Comparison of ENCODE assay signal across 8 mouse cellular contexts in genomic region chr9:108782836-108783547, GRCm38 (mm10). TPM values are rescaled to one million over a fixed set of nuclear protein-coding genes. Genes with fewer than 3 reads are reported as not detected.
DNase-seq lines count a peak whose midpoint lies in the region; ATAC-seq and TF ChIP-seq lines count a peak whose summit lies in the region.

No protein-coding gene starts in this region.

- ATAC-seq in embryonic facial prominence, embryonic 15.5 days (ENCODE audit: insufficient number of reproducible peaks, low FRiP score, low TSS enrichment, low read depth) = no peak
- ATAC-seq in intestine, postnatal 0 days = no peak

- no peaks in the 10 kb centered on the region for H3K27me3 ChIP-seq in embryonic facial prominence, embryonic 15.5 days
- no peaks in the 10 kb centered on the region for H3K27me3 ChIP-seq in intestine, postnatal 0 days (replicated peaks; ENCODE audit: control insufficient read depth, insufficient read depth, low read length)

- peak overlapping the region; percentile 63 for H3K4me2 ChIP-seq in embryonic facial prominence, embryonic 15.5 days (replicated peaks)
- H3K4me2 ChIP-seq in intestine, postnatal 0 days (replicated peaks; ENCODE audit: low read depth) = peak overlapping the region; percentile 63

- peak overlapping the region; percentile 51 for H3K4me3 ChIP-seq in lung, adult 2 months (replicated peaks; ENCODE audit: extremely low read depth, low read depth, low read length)
- peak overlapping the region; percentile 89 for H3K4me3 ChIP-seq in embryonic facial prominence, embryonic 15.5 days (replicated peaks)
- peak overlapping the region; percentile 74 for H3K4me3 ChIP-seq in intestine, postnatal 0 days (ENCODE audit: low read depth, low read length)
- H3K4me3 ChIP-seq in olfactory bulb, adult 2 months (ENCODE audit: insufficient read depth, low read depth, low read length) = peak overlapping the region; percentile 100

- no peaks in the 10 kb centered on the region for H3K9me3 ChIP-seq in embryonic facial prominence, embryonic 15.5 days (replicated peaks)
- H3K9me3 ChIP-seq in intestine, postnatal 0 days (ENCODE audit: control insufficient read depth) = no peaks in the 10 kb centered on the region

- H3K4me1 ChIP-seq in lung, adult 2 months (ENCODE audit: control insufficient read depth, insufficient read depth, low read length) = peaks cover 19% of the 10 kb centered on the region
- H3K4me1 ChIP-seq in embryonic facial prominence, embryonic 15.5 days = peaks cover 34% of the 10 kb centered on the region
- H3K4me1 ChIP-seq in intestine, postnatal 0 days (replicated peaks; ENCODE audit: control insufficient read depth, insufficient read depth, low read length) = peaks cover 8% of the 10 kb centered on the region; the same call in 1 of the 2 replicates
- H3K4me1 ChIP-seq in olfactory bulb, adult 2 months (ENCODE audit: control insufficient read depth, insufficient read depth, low read length) = peaks cover 14% of the 10 kb centered on the region

- no peak for DNase-seq in lung, adult 2 months
- DNase-seq in lung, postnatal 10 days = no peak
- DNase-seq in right cerebral cortex, postnatal 10 days (ENCODE audit: low spot score in 2 of 2) = no peak
- DNase-seq in spleen, adult 18-20 months = no peak
- no peak for DNase-seq in adrenal gland, adult 8-10 months

- peak overlapping the region; percentile 84 for H3K27ac ChIP-seq in embryonic facial prominence, embryonic 15.5 days (replicated peaks)
- H3K27ac ChIP-seq in intestine, postnatal 0 days (ENCODE audit: low read depth, low read length) = 0 out of 2 replicates have a peak overlapping the region, but pooled peaks have one; percentile 91
- peak overlapping the region; percentile 36 for H3K27ac ChIP-seq in olfactory bulb, adult 2 months (ENCODE audit: insufficient read depth, low read depth, low read length)

- no peak for TF ChIP-seq CTCF in lung, adult 2 months (IDR thresholded peaks at IDR 0.05; ENCODE audit: insufficient read depth, low read length)
- no peak for TF ChIP-seq CTCF in intestine, postnatal 0 days (IDR thresholded peaks at IDR 0.05; ENCODE audit: low read depth)
- TF ChIP-seq CTCF in olfactory bulb, adult 2 months (IDR thresholded peaks at IDR 0.05; ENCODE audit: insufficient read depth, low read depth, low read length) = no peak

- peak overlapping the region; percentile 88 for H3K9ac ChIP-seq in embryonic facial prominence, embryonic 15.5 days
- no peak overlapping the region for H3K9ac ChIP-seq in intestine, postnatal 0 days (ENCODE audit: low read depth, low read length)

- no peak for TF ChIP-seq POLR2A in lung, adult 2 months (IDR thresholded peaks at IDR 0.05; ENCODE audit: borderline replicate concordance, extremely low read depth, low read depth, low read length)
- TF ChIP-seq POLR2A in olfactory bulb, adult 2 months (IDR thresholded peaks at IDR 0.05; ENCODE audit: insufficient read depth, low read depth, low read length) = no peak

- WGBS in lung, adult 2 months = 27% methylated on average over 9 of the region's 9 CpGs
- WGBS in embryonic facial prominence, embryonic 15.5 days = 28% methylated on average over 9 of the region's 9 CpGs
- WGBS in intestine, postnatal 0 days = 24% methylated on average over 9 of the region's 9 CpGs
- 22% methylated on average over 9 of the region's 9 CpGs for WGBS in olfactory bulb, adult 2 months

- H3K36me3 ChIP-seq in embryonic facial prominence, embryonic 15.5 days = no peaks in the 10 kb centered on the region
- H3K36me3 ChIP-seq in intestine, postnatal 0 days (ENCODE audit: control insufficient read depth, insufficient read depth) = 0 out of 2 replicates have a peak, but pooled peaks cover 4% of the 10 kb centered on the region

RNA-seq across cellular contexts. Expression of gene Ip6k2, which starts 0.6 kb away (rescaled TPM):
- polyA plus RNA-seq in lung, adult 2 months (2012; rRNA removed) = 66.1 and 69.4 TPM in 2 replicates
- polyA plus RNA-seq in embryonic facial prominence, embryonic 15.5 days (2015; fragmentation: Nextera tagmentation; extraction: Ambion mirVana) = 89.7 and 101 TPM in 2 replicates
- 28.1 and 31.4 TPM in 2 replicates for polyA plus RNA-seq in intestine, postnatal 0 days (2015; fragmentation: Nextera tagmentation; extraction: Ambion mirVana)
- not detected in 2 replicates for polyA plus RNA-seq in olfactory bulb, adult 2 months (2012; ENCODE audit: insufficient read depth, insufficient read length, low replicate concordance, missing spikeins)
- total RNA-seq in adrenal gland, adult 8-10 months (2022) = 100 to 1,000 TPM in 3 of 4 experiments, 10 to 100 TPM in 1; 93.0 to 156 (median 128) TPM

RNA-seq across cellular contexts. Expression of gene Nckipsd, which starts 25.2 kb away (rescaled TPM):
- 34.1 and 42.9 TPM in 2 replicates for polyA plus RNA-seq in lung, adult 2 months (2012; rRNA removed)
- polyA plus RNA-seq in embryonic facial prominence, embryonic 15.5 days (2015; fragmentation: Nextera tagmentation; extraction: Ambion mirVana) = 16.5 and 20.4 TPM in 2 replicates
- polyA plus RNA-seq in intestine, postnatal 0 days (2015; fragmentation: Nextera tagmentation; extraction: Ambion mirVana) = 5.4 and 6.8 TPM in 2 replicates
- polyA plus RNA-seq in olfactory bulb, adult 2 months (2012; ENCODE audit: insufficient read depth, insufficient read length, low replicate concordance, missing spikeins) = not detected in 2 replicates
- total RNA-seq in adrenal gland, adult 8-10 months (2022) = 10 to 100 TPM; 11.1 to 19.0 (median 17.0) TPM

RNA-seq across cellular contexts. Expression of gene Celsr3, which starts 43.1 kb away (rescaled TPM):
- polyA plus RNA-seq in lung, adult 2 months (2012; rRNA removed) = 0.71 and 0.73 TPM in 2 replicates
- 0.53 and 0.58 TPM in 2 replicates for polyA plus RNA-seq in embryonic facial prominence, embryonic 15.5 days (2015; fragmentation: Nextera tagmentation; extraction: Ambion mirVana)
- 0.40 and 0.93 TPM in 2 replicates for polyA plus RNA-seq in intestine, postnatal 0 days (2015; fragmentation: Nextera tagmentation; extraction: Ambion mirVana)
- polyA plus RNA-seq in olfactory bulb, adult 2 months (2012; ENCODE audit: insufficient read depth, insufficient read length, low replicate concordance, missing spikeins) = not detected in 2 replicates
- 1 to 10 TPM; 3.0 to 8.6 (median 7.9) TPM for total RNA-seq in adrenal gland, adult 8-10 months (2022)

Comparison
In these comparisons a context has a peak if more than half of its experiments do, and no peak if none do; other contexts are left out.
1. H3K27ac ChIP-seq: peak in every context shown above with its lines; median percentile 91 in intestine, postnatal 0 days; 84 in embryonic facial prominence, embryonic 15.5 days; 36 in olfactory bulb, adult 2 months.